Mouse (Mus musculus): ENCODE results near the gene Adgrl3. TPM values are rescaled to one million over a fixed set of nuclear protein-coding genes. Genes with fewer than 3 reads are reported as not detected.

The Adgrl3 gene
- polyA plus RNA-seq, 1 experiment from 2014 or later: 62.9 TPM

DNA sequence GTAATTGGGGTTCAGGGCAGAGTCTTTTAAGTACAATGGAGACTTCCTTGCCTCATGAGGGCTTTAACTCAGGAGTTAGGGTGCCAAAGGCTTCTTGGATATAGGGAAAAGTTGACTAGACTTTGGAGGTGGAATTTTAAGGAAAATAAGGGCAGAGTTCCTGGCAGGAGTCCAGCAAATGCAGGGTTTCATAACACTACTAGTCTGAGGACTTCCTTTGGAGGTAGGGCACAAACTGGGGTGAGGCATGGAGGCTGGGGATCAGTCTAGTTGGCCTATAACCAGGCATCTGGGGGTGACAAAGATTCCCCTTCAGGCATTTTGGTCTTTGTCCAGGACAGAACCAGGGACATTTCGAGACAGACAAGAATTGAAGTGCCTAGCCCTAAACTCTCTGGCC, 546.6 kb downstream of the Adgrl3 start:
- H3K9ac ChIP-seq (replicated peaks): no peak overlapping the region
- H3K27ac ChIP-seq: no peak overlapping the region
- ATAC-seq (ENCODE audit: insufficient number of reproducible peaks, insufficient read depth, low FRiP score, low TSS enrichment, low read depth): no peak
- peaks cover 5% of the 10 kb centered on the region; the same call in 1 of the 2 replicates for H3K4me1 ChIP-seq (replicated peaks)
- H3K4me2 ChIP-seq: no peak overlapping the region
- H3K36me3 ChIP-seq: no peaks in the 10 kb centered on the region
- H3K27me3 ChIP-seq: no peaks in the 10 kb centered on the region
- H3K4me3 ChIP-seq (replicated peaks): no peak overlapping the region
- WGBS: 77% methylated on average over 1 of the region's 1 CpGs
- no peaks in the 10 kb centered on the region for H3K9me3 ChIP-seq

DNA sequence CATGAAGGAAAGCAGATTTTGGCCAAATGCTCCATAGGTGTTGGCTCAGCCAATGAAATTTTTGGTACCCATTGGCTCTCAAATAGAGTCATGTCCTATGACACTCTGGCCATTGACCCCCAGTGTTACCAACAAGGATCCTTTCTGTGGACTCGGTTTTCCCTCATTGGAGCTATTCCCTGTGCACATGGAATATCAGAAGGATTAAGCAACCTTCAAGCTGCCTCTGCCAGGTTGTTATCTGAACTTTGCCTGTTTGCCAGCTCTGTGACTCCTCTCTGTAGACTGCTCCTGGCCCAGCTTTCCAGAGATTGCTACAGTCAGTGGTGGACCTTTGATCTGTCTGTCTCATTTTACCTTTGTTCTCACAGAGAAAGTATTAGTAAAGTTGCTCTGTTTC, 548.8 kb downstream of the Adgrl3 start:
- Histone ChIP-seq H3K4me2 (no peak overlapping the region), H3K4me1 (replicated peaks) (peaks cover 5% of the 10 kb centered on the region; the same call in 1 of the 2 replicates), H3K36me3 (no peaks in the 10 kb centered on the region), H3K9ac (replicated peaks) (no peak overlapping the region), H3K27ac (no peak overlapping the region), H3K4me3 (replicated peaks) (no peak overlapping the region), H3K27me3 (no peaks in the 10 kb centered on the region), H3K9me3 (no peaks in the 10 kb centered on the region)
- ATAC-seq (ENCODE audit: insufficient number of reproducible peaks, insufficient read depth, low FRiP score, low TSS enrichment, low read depth): no peak
- WGBS: 79% methylated on average over 1 of the region's 1 CpGs

DNA sequence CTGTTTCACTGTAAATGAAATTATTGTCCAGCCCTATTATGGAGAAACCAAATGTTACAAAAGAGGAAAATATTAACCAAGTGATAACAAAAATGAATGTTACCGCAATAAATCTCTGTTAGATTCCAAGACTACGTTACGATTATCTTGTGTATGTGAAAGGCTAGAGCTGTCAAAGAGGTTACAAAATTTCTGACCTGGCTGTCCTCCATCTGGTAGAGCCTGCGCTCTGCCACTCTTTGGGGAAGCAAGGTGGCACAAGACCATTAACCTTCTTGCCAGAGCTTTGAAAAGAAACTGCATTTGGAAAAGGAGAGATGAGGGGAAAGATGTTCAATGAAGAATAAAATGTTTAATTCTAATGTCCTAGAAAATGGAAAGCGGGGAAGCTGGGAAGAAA, 562.9 kb downstream of the Adgrl3 start:
- H3K4me1 ChIP-seq (replicated peaks): 0 out of 2 replicates have a peak, but pooled peaks cover 11% of the 10 kb centered on the region
- H3K27me3 ChIP-seq: no peaks in the 10 kb centered on the region
- no peak overlapping the region for H3K27ac ChIP-seq
- ATAC-seq (ENCODE audit: insufficient number of reproducible peaks, insufficient read depth, low FRiP score, low TSS enrichment, low read depth): no peak
- no peaks in the 10 kb centered on the region for H3K36me3 ChIP-seq
- no peaks in the 10 kb centered on the region for H3K9me3 ChIP-seq
- 88% methylated on average over 5 of the region's 5 CpGs for WGBS
- no peak overlapping the region for H3K4me2 ChIP-seq
- H3K9ac ChIP-seq (replicated peaks): no peak overlapping the region
- no peak overlapping the region for H3K4me3 ChIP-seq (replicated peaks)

DNA sequence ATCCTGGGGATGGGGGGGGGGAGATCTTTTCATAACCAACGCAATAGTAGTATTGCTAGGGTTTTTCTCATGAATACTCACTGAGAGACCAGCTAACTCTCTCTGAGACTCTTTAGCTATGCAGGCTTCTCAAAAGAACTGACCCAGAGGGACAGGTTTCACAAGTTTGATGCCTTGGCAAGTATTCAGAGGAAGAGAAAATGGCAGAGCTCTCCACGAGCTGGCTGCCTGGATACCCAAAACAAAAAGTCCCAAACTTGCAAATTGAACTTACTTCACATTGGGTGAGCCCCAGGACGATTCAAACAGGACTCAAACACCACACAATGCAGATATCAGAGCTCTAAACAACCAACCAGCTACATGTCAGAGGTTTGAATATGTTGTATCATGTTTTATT, 563.5 kb downstream of the Adgrl3 start:
- 55% methylated on average over 3 of the region's 3 CpGs for WGBS
- 0 out of 2 replicates have a peak, but pooled peaks cover 11% of the 10 kb centered on the region for H3K4me1 ChIP-seq (replicated peaks)
- no peak for ATAC-seq (ENCODE audit: insufficient number of reproducible peaks, insufficient read depth, low FRiP score, low TSS enrichment, low read depth)

DNA sequence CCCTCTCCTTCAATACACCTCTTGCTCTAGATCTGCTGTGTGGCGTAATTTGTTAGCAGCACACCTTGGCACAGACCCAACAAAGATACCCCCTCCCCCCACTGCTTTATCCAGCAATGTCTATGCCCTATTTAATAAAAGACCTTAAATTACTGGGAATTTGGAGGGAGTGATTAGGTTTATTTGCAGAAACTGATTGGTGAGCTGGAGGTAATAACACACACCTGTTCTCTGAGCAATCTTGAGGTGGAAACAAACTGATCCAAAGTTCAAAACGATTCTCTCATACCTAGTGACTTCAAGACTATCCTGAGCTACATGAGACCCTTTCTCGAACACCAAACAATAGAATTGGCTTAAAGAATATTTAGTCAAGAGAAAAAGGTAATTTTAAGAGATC, 565.0 kb downstream of the Adgrl3 start:
- no peak for ATAC-seq (ENCODE audit: insufficient number of reproducible peaks, insufficient read depth, low FRiP score, low TSS enrichment, low read depth)
- H3K9ac ChIP-seq (replicated peaks): no peak overlapping the region
- no peak overlapping the region for H3K4me2 ChIP-seq
- H3K36me3 ChIP-seq: no peaks in the 10 kb centered on the region
- 61% methylated on average over 3 of the region's 3 CpGs for WGBS
- 0 out of 2 replicates have a peak, but pooled peaks cover 11% of the 10 kb centered on the region for H3K4me1 ChIP-seq (replicated peaks)
- H3K27ac ChIP-seq: no peak overlapping the region
- H3K27me3 ChIP-seq: no peaks in the 10 kb centered on the region
- H3K9me3 ChIP-seq: no peaks in the 10 kb centered on the region
- H3K4me3 ChIP-seq (replicated peaks): no peak overlapping the region

More for the DNA sequence above, 563.5 kb downstream of the Adgrl3 start:
- no peak overlapping the region for H3K27ac ChIP-seq
- H3K9ac ChIP-seq (replicated peaks): no peak overlapping the region
- no peaks in the 10 kb centered on the region for H3K27me3 ChIP-seq
- no peak overlapping the region for H3K4me2 ChIP-seq
- no peaks in the 10 kb centered on the region for H3K9me3 ChIP-seq
- no peaks in the 10 kb centered on the region for H3K36me3 ChIP-seq
- no peak overlapping the region for H3K4me3 ChIP-seq (replicated peaks)

DNA sequence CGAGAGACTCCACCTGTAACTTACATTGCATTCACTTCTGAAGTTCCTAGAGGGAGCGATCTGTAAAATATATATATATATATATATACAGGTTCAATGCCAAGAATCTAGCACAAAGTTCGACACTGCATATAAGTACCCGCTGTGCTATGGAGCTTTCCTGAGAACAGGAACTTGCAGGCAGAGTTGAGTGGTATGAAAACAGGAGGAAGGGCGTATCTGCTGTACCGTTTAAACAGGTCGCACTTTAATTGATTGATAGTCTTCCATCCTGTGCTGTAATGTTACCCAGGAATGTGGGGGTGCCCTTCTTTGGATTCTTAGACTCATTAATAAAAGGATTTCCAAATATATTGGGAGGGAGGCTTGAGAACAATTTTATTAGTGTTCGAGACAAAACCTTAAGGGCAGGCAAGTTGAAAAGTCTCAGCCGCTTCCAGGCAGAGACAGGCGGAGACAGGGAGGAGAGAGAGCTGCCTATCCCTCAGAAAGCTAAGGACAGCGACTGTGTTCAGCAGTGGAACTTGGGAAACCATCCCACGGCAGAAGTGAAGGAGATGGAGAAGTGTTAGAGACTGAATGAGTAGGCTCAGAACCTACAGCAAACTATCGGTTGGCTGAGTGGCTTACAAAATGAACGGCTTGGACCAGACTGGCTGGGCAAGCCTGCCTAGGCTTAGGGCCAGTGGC, 570.2 kb downstream of the Adgrl3 start:
- H3K36me3 ChIP-seq: no peaks in the 10 kb centered on the region
- H3K4me2 ChIP-seq: no peak overlapping the region
- H3K27ac ChIP-seq: no peak overlapping the region
- no peaks in the 10 kb centered on the region for H3K9me3 ChIP-seq
- peaks cover 4% of the 10 kb centered on the region; the same call in 1 of the 2 replicates for H3K4me1 ChIP-seq (replicated peaks)
- ATAC-seq (ENCODE audit: insufficient number of reproducible peaks, insufficient read depth, low FRiP score, low TSS enrichment, low read depth): no peak
- H3K27me3 ChIP-seq: no peaks in the 10 kb centered on the region
- 68% methylated on average over 14 of the region's 14 CpGs for WGBS
- no peak overlapping the region for H3K9ac ChIP-seq (replicated peaks)
- no peak overlapping the region for H3K4me3 ChIP-seq (replicated peaks)

DNA sequence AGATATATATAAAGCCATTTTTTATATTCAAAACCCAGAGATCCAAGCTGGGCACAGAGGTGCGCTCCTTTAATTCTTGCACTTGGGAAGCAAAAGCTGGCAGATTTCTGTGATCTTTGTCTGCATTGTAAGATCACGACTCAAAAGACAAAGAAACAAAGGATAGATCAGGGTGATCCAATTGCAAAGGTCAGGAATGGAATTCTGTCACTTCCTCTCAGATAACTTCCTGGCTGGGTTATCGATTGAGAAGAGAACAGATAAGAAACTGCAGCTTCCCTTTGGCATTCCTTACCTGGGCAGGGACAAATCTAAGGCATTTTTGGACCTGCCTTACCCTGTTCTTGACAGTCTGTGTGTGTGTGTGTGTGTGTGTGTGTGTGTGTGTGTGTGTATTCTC, 571.5 kb downstream of the Adgrl3 start:
- Histone ChIP-seq H3K4me1 (replicated peaks) (peaks cover 4% of the 10 kb centered on the region; the same call in 1 of the 2 replicates), H3K27me3 (no peaks in the 10 kb centered on the region), H3K27ac (no peak overlapping the region), H3K9ac (replicated peaks) (no peak overlapping the region), H3K4me2 (no peak overlapping the region), H3K4me3 (replicated peaks) (no peak overlapping the region), H3K9me3 (no peaks in the 10 kb centered on the region), H3K36me3 (no peaks in the 10 kb centered on the region)
- ATAC-seq (ENCODE audit: insufficient number of reproducible peaks, insufficient read depth, low FRiP score, low TSS enrichment, low read depth): no peak
- 58% methylated on average over 3 of the region's 3 CpGs for WGBS

DNA sequence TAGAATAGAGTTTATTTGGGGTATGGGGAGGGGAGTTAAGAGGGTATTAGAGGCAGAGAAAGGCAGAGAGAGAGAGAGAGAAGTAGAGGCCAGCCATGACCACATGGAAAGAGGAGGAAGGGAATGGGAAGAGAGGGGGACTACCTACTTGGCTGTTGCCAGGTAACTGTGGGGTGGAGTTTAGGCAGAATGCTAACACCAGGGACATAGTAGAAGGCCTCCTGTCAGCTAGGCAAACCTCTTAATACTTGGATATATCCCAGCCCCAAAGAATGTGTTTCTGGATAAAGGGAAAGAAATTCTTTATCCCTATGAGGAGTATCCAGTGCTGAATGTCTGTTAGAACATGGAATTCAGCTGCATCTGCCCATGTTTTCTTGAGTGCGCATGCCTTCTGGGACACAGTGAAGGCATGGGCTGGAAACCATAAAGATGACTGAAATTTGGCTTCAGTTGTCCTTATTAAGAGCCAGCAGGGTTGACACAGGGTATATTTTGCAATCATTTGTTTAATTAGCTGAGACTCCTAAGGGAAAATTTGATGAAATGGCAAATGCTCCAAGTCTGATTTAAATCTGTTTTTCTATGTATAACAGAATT, 573.6 kb downstream of the Adgrl3 start:
- no peak for ATAC-seq (ENCODE audit: insufficient number of reproducible peaks, insufficient read depth, low FRiP score, low TSS enrichment, low read depth)
- 98% methylated on average over 1 of the region's 1 CpGs for WGBS
- H3K4me3 ChIP-seq (replicated peaks): no peak overlapping the region
- no peaks in the 10 kb centered on the region for H3K27me3 ChIP-seq
- H3K4me1 ChIP-seq (replicated peaks): peaks cover 13% of the 10 kb centered on the region
- H3K4me2 ChIP-seq: no peak overlapping the region
- no peaks in the 10 kb centered on the region for H3K9me3 ChIP-seq
- H3K9ac ChIP-seq (replicated peaks): no peak overlapping the region
- H3K36me3 ChIP-seq: no peaks in the 10 kb centered on the region
- H3K27ac ChIP-seq: no peak overlapping the region

DNA sequence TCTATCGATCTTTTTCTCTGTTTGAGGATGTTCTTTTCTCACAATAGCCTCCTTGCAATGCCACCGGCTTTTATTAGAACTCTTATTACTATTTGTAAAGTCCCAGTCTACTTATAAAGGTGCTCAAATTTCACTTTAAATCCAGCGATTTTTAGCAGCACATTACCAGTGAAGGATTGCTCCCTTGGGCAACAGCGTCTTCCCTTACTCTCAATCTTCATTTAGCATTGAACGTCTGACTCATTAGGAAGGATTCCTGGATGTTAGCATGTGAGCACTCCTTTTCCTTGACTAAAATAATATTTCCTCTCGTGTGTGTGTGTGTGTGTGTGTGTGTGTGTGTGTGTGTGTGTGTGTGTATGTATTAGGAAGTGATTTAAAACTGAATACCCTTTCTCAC, 578.1 kb downstream of the Adgrl3 start:
- H3K27me3 ChIP-seq: no peaks in the 10 kb centered on the region
- peaks cover 13% of the 10 kb centered on the region for H3K4me1 ChIP-seq (replicated peaks)
- H3K9me3 ChIP-seq: no peaks in the 10 kb centered on the region
- WGBS: 31% methylated on average over 6 of the region's 6 CpGs
- H3K36me3 ChIP-seq: no peaks in the 10 kb centered on the region
- no peak overlapping the region for H3K27ac ChIP-seq
- no peak overlapping the region for H3K4me2 ChIP-seq
- no peak overlapping the region for H3K9ac ChIP-seq (replicated peaks)
- no peak for ATAC-seq (ENCODE audit: insufficient number of reproducible peaks, insufficient read depth, low FRiP score, low TSS enrichment, low read depth)
- H3K4me3 ChIP-seq (replicated peaks): no peak overlapping the region

DNA sequence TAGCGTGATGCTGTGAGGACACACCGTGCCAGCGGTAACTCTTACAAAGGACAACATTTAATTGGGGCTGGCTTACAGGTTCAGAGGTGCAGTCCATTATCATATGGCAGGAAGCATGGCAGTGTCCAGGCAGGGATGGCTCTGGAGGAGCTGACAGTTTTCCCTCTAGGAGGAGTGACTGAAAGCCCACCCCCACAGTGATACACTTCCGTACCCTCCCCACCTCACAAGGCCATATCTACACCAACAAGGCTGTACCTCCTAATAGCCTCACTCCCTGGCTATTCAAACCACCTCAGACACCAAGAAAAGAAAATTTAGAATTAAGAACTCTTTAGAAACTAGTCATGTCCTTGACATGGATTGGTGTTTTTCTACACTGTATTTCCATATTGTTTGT, 583.0 kb downstream of the Adgrl3 start:
- Histone ChIP-seq H3K36me3 (no peaks in the 10 kb centered on the region), H3K4me2 (no peak overlapping the region), H3K27ac (no peak overlapping the region), H3K9ac (replicated peaks) (no peak overlapping the region), H3K27me3 (no peaks in the 10 kb centered on the region), H3K9me3 (no peaks in the 10 kb centered on the region), H3K4me3 (replicated peaks) (no peak overlapping the region), H3K4me1 (replicated peaks) (peaks cover 13% of the 10 kb centered on the region)
- WGBS: 90% methylated on average over 4 of the region's 4 CpGs
- no peak for ATAC-seq (ENCODE audit: insufficient number of reproducible peaks, insufficient read depth, low FRiP score, low TSS enrichment, low read depth)

DNA sequence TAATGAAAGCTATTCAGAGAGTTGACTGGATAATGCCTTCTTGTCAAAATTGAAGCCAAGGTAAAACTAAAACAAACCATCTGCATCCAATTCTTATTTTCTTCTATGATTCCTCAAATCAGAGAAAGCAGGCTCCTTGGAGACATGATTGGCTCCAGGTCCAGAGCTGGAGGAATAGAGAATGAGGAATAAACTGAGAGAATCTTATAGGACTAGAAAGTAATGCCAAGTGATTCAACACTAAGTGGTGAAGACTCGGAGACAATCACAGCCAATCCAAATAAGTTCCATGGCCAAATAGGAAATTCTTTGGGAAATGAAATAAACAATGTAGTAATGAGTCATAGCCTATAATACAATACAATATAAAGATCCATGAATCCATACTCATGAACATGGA, 585.7 kb downstream of the Adgrl3 start:
- WGBS: 97% methylated on average over 1 of the region's 1 CpGs
- Histone ChIP-seq H3K27me3 (no peaks in the 10 kb centered on the region), H3K4me3 (replicated peaks) (no peak overlapping the region), H3K9me3 (no peaks in the 10 kb centered on the region), H3K9ac (replicated peaks) (no peak overlapping the region), H3K27ac (no peak overlapping the region), H3K4me1 (replicated peaks) (peaks cover 7% of the 10 kb centered on the region; the same call in 1 of the 2 replicates), H3K4me2 (no peak overlapping the region), H3K36me3 (no peaks in the 10 kb centered on the region)
- ATAC-seq (ENCODE audit: insufficient number of reproducible peaks, insufficient read depth, low FRiP score, low TSS enrichment, low read depth): no peak

DNA sequence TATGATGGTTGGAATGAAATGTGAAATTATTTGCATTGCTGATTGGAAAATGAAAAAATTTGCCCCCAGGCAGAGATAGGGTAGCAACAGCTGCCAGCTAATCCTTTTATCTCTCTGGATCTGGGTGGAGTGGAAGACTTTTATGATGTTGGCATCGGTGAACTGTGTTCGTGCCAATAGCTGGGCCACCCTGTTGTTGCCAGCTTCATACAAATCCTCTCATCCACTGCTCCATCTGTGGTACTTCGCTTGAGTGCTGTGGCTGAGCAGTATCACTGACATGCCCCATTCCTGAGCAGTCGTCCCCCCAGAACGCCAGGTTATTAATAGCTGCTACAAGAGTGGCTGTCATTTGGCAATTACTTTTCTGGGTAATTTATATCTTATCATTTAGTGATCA, 590.3 kb downstream of the Adgrl3 start:
- no peak for ATAC-seq (ENCODE audit: insufficient number of reproducible peaks, insufficient read depth, low FRiP score, low TSS enrichment, low read depth)
- H3K4me3 ChIP-seq (replicated peaks): no peak overlapping the region

More for the DNA sequence above, 590.3 kb downstream of the Adgrl3 start:
- no peak overlapping the region for H3K4me2 ChIP-seq
- 77% methylated on average over 5 of the region's 5 CpGs for whole genome bisulfite sequencing
- H3K27ac ChIP-seq: no peak overlapping the region
- no peaks in the 10 kb centered on the region for H3K9me3 ChIP-seq
- no peaks in the 10 kb centered on the region for H3K36me3 ChIP-seq
- H3K4me1 ChIP-seq (replicated peaks): peaks cover 8% of the 10 kb centered on the region
- no peak overlapping the region for H3K9ac ChIP-seq (replicated peaks)
- H3K27me3 ChIP-seq: no peaks in the 10 kb centered on the region
